Mouse (Mus musculus) thymus, adult 2 months (tissue): ENCODE measurements around the gene Lrp10.

Source experiments
- CTCF ChIP-seq: fragments of 200-500 bp; IDR thresholded peaks from 2 replicates; pipeline ENCODE4 v1.5.1; 2012; ENCODE audit warnings: mild to moderate bottlenecking, control low read depth, low read length, moderate library complexity, borderline replicate concordance; ENCODE audit not compliant: control insufficient read depth, poor library complexity, insufficient read depth; ENCODE audit errors: extremely low read depth
- POLR2A ChIP-seq: fragments of 200-500 bp; IDR thresholded peaks from 2 replicates; pipeline ENCODE4 v1.6.1; 2012; ENCODE audit warnings: mild to moderate bottlenecking, low read length, control low read depth, moderate library complexity; ENCODE audit not compliant: control insufficient read depth, poor library complexity, insufficient read depth; ENCODE audit errors: extremely low read depth

- TF ChIP-seq CTCF (no peak), POLR2A (no peak)
Measured at GRCm38 (mm10) chr14:54475941-54476844, 12.3 kb downstream of the Lrp10 start, which contains the start of gene Rem2.
